Mouse (Mus musculus) spleen, adult 2 months (tissue): Measurements from ENCODE around the gene Srp72. TPM values are rescaled to one million over a fixed set of nuclear protein-coding genes. Genes with fewer than 3 reads are reported as not detected.

Experiments used
- DNase-seq, 2 experiments: peaks; one replicate each; pipeline versions ENCODE4 v3.0.0 to v3.0.0-alpha.2; 2012 to 2021; ENCODE audit warnings: low spot score in 2 of 2, low read depth in 1 of 2
- H3K27ac ChIP-seq: fragments of 200-500 bp; 2 replicates; pipeline ENCODE4 v1.5.1; 2012; ENCODE audit warnings: low read length, inconsistent platforms; ENCODE audit not compliant: insufficient read depth
- H3K27me3 ChIP-seq: fragments of 200-500 bp; 2 replicates; pipeline ENCODE4 v1.6.1; 2012; ENCODE audit warnings: mild to moderate bottlenecking, moderate library complexity, low read length, inconsistent platforms; ENCODE audit not compliant: control insufficient read depth, insufficient read depth
- H3K36me3 ChIP-seq: fragments of 200-500 bp; 2 replicates; pipeline ENCODE4 v1.6.1; 2012; ENCODE audit warnings: mild to moderate bottlenecking, low read length, inconsistent platforms; ENCODE audit not compliant: control insufficient read depth, insufficient read depth
- H3K4me1 ChIP-seq: fragments of 200-500 bp; 2 replicates; pipeline ENCODE4 v1.6.1; 2011; ENCODE audit warnings: inconsistent platforms; ENCODE audit not compliant: control insufficient read depth, insufficient read depth, insufficient read length
- H3K4me3 ChIP-seq: fragments of 200-500 bp; 2 replicates; pipeline ENCODE4 v1.5.1; 2011; ENCODE audit warnings: mild to moderate bottlenecking, inconsistent platforms; ENCODE audit not compliant: insufficient read depth, insufficient read length; ENCODE audit errors: extremely low read depth
- CTCF ChIP-seq: fragments of 200-500 bp; IDR thresholded peaks from 2 replicates; pipeline ENCODE4 v1.5.1; 2011; ENCODE audit warnings: mild to moderate bottlenecking, inconsistent platforms; ENCODE audit not compliant: insufficient read depth, insufficient read length, insufficient replicate concordance; ENCODE audit errors: extremely low read depth
- POLR2A ChIP-seq: fragments of 200-500 bp; IDR thresholded peaks from 2 replicates; pipeline ENCODE4 v1.6.1; 2011; ENCODE audit warnings: low read depth, low read length, inconsistent platforms
- WGBS: fragments of 180-500 bp; shearing (Covaris S2); methylation state at CpG from one replicate; pipeline ENCODE4 v1.1.7; 2018; 5-methylcytosine and 5-hydroxymethylcytosine counted together
- polyA plus RNA-seq: library from polyadenylated mRNA; depleted of rRNA; stranded (reverse); fragments of >200 nt; gene quantifications from 2 replicates; pipeline ENCODE4 v1.2.3, GENCODE M21; 2012

Srp72 gene
- polyA plus RNA-seq, 1 experiment: 12.6 TPM

GRCm38 (mm10) chr5:76984015-76984414 is 9.5 kb downstream of the Srp72 start:
- Histone ChIP-seq H3K4me3 (no peak overlapping the region), H3K27ac (no peak overlapping the region), H3K4me1 (no peaks in the 10 kb centered on the region), H3K27me3 (no peaks in the 10 kb centered on the region), H3K36me3 (peaks cover 47% of the 10 kb centered on the region)
- 92% methylated on average over 11 of the region's 11 CpGs for WGBS
- TF ChIP-seq POLR2A: no peak
- no peak for TF ChIP-seq CTCF
- no peak for DNase-seq

DNA sequence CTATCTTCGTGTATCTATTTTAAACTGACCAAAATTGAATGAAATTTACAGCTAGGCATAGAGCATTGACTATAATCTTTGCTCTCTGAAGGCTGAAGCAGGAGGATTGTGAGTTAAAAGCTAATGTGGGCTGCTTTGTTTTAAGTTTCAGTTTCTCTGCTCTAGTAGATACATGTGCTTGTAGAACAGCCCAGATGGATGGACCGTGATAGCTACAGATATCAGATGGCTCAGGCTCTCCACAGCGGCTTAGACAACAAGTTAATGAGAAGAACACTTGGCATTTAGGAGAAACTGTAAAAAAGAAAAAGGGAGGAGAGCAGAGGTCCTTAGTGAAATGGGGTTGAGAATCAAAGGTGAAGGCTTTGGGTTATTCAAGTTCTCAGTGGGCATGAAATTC is 16.3 kb downstream of the Srp72 start:
- Histone ChIP-seq H3K27ac (no peak overlapping the region), H3K4me1 (no peaks in the 10 kb centered on the region), H3K36me3 (peaks cover 45% of the 10 kb centered on the region), H3K4me3 (no peak overlapping the region), H3K27me3 (no peaks in the 10 kb centered on the region)
- TF ChIP-seq POLR2A: no peak
- no peak for TF ChIP-seq CTCF
- WGBS: 91% methylated on average over 3 of the region's 3 CpGs
- DNase-seq: no peak

GRCm38 (mm10) chr5:76993174-76993814 is 18.8 kb downstream of the Srp72 start:
- 84% methylated on average over 5 of the region's 5 CpGs for WGBS
- H3K36me3 ChIP-seq: peaks cover 50% of the 10 kb centered on the region
- no peaks in the 10 kb centered on the region; the same call in 1 of the 2 replicates for H3K27me3 ChIP-seq
- H3K4me3 ChIP-seq: no peak overlapping the region
- H3K27ac ChIP-seq: no peak overlapping the region
- DNase-seq: no peak
- no peak for TF ChIP-seq CTCF
- no peak for TF ChIP-seq POLR2A
- no peaks in the 10 kb centered on the region for H3K4me1 ChIP-seq

GRCm38 (mm10) chr5:76998416-76998815 is 23.9 kb downstream of the Srp72 start:
- TF ChIP-seq POLR2A: no peak
- no peak for TF ChIP-seq CTCF
- DNase-seq: no peak
- Histone ChIP-seq H3K4me1 (no peaks in the 10 kb centered on the region), H3K27me3 (no peaks in the 10 kb centered on the region; the same call in 1 of the 2 replicates), H3K4me3 (no peak overlapping the region), H3K27ac (no peak overlapping the region), H3K36me3 (peaks cover 35% of the 10 kb centered on the region)
- WGBS: 71% methylated on average over 5 of the region's 5 CpGs

- no peaks in the 10 kb centered on the region; the same call in 1 of the 2 replicates for H3K27me3 ChIP-seq
- no peak for DNase-seq
- WGBS: 95% methylated on average over 17 of the region's 17 CpGs
- TF ChIP-seq POLR2A: no peak
- no peaks in the 10 kb centered on the region for H3K4me1 ChIP-seq
- H3K4me3 ChIP-seq: no peak overlapping the region
- peaks cover 21% of the 10 kb centered on the region for H3K36me3 ChIP-seq
- no peak overlapping the region for H3K27ac ChIP-seq
Measured at GRCm38 (mm10) chr5:77001192-77001591, 26.7 kb downstream of the Srp72 start.

- Histone ChIP-seq H3K27me3 (no peaks in the 10 kb centered on the region), H3K27ac (no peak within 1 kb of the TSS), H3K4me3 (no peak within 1 kb of the TSS), H3K4me1 (no peaks in the 10 kb centered on the region), H3K36me3 (peaks cover 3% of the 10 kb centered on the region)
- whole genome bisulfite sequencing: 94% methylated on average over 6 of the region's 6 CpGs
- DNase-seq: no peak
- TF ChIP-seq POLR2A (no peak), CTCF (no peak)
Measured at GRCm38 (mm10) chr5:77004051-77004821, 29.8 kb downstream of the Srp72 start, which contains the start of gene Arl9. TSS of gene Arl9 (plus strand) at chr5:77004055.

DNA sequence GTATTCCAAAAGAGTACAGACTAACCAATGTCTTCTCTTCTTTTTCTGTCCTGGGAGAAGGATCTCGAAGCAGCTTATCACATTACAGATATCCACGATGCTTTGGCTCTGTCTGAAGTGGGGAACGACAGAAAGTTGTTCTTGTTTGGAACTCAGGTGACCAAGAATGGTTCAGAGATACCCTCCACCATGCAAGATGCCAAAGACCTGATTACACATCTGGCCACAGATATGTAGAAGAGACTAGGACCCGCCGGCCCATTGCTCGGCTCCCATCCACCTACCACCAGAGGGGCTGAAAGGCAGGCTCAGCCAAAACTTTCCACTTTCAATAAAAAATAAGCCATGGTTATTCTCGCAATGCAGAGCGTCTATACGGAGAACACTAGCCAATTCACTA is 35.9 kb downstream of the Srp72 start:
- H3K4me3 ChIP-seq: no peak overlapping the region
- no peak for DNase-seq

More for the DNA sequence above, 35.9 kb downstream of the Srp72 start:
- TF ChIP-seq POLR2A (no peak), CTCF (no peak)
- Histone ChIP-seq H3K27ac (no peak overlapping the region), H3K27me3 (no peaks in the 10 kb centered on the region), H3K36me3 (no peaks in the 10 kb centered on the region), H3K4me1 (no peaks in the 10 kb centered on the region)
- 90% methylated on average over 9 of the region's 9 CpGs for WGBS
